Mouse (Mus musculus) neural tube, embryonic 12.5 days (tissue): ENCODE results near the gene Ube2q1. TPM values are rescaled to one million over a fixed set of nuclear protein-coding genes. Genes with fewer than 3 reads are reported as not detected.
"Not testable (repeated sequence)": the region's sequence is repeated elsewhere in the genome, so short reads cannot be mapped to it uniquely, and the experiment has no call there.

Experiments used
- ATAC-seq: fragments of 200-750 bp; cut with Nextera tagmentation; 2 replicates; pipeline ENCODE4 v1.8.0; 2017; ENCODE audit warnings: low read depth, mild to moderate bottlenecking, moderate TSS enrichment, moderate library complexity; ENCODE audit not compliant: low FRiP score
- H3K27ac ChIP-seq: fragments of 300-500 bp; sonication (generic); 2 replicates; pipeline ENCODE4 v1.5.1; 2016
- H3K27me3 ChIP-seq: fragments of 300-500 bp; sonication (generic); replicated peaks from 2 replicates; pipeline ENCODE4 v1.6.1; 2016; ENCODE audit warnings: mild to moderate bottlenecking
- H3K36me3 ChIP-seq: fragments of 300-500 bp; sonication (generic); 2 replicates; pipeline ENCODE4 v1.6.1; 2016; ENCODE audit warnings: mild to moderate bottlenecking
- H3K4me1 ChIP-seq: fragments of 300-500 bp; sonication (generic); 2 replicates; pipeline ENCODE4 v1.6.1; 2016
- H3K4me2 ChIP-seq: fragments of 300-500 bp; sonication (generic); replicated peaks from 2 replicates; pipeline ENCODE4 v1.6.1; 2016; ENCODE audit warnings: mild to moderate bottlenecking
- H3K4me3 ChIP-seq: fragments of 300-500 bp; sonication (generic); 2 replicates; pipeline ENCODE4 v1.5.1; 2016
- H3K9ac ChIP-seq: fragments of 300-500 bp; sonication (generic); 2 replicates; pipeline ENCODE4 v1.6.1; 2016; ENCODE audit warnings: mild to moderate bottlenecking
- H3K9me3 ChIP-seq: fragments of 300-500 bp; sonication (generic); 2 replicates; pipeline ENCODE4 v1.6.1; 2016; ENCODE audit warnings: mild to moderate bottlenecking
- WGBS: fragments of 180-500 bp; shearing (Covaris S2); methylation state at CpG from one replicate; pipeline ENCODE4 v1.1.7; 2016; 5-methylcytosine and 5-hydroxymethylcytosine counted together
- polyA plus RNA-seq: library from polyadenylated mRNA; unstranded; fragments of >200 nt; fragmentation: Nextera tagmentation; extraction: Ambion mirVana; gene quantifications from 2 replicates; pipeline ENCODE4 v1.2.1, GENCODE M21; 2016

The Ube2q1 gene
- polyA plus RNA-seq, 1 experiment from 2014 or later = 21.2 TPM

- 82% methylated on average over 5 of the region's 5 CpGs for WGBS
- Histone ChIP-seq H3K36me3 (no peaks in the 10 kb centered on the region), H3K4me2 (no peak overlapping the region)
These were observed 22.3 kb downstream of the Ube2q1 start for GRCm38 (mm10) chr3:89795746-89796145.

GRCm38 (mm10) chr3:89796358-89796757, 22.9 kb downstream of the Ube2q1 start:
- Histone ChIP-seq H3K27me3 (no peaks in the 10 kb centered on the region), H3K4me3 (no peak overlapping the region), H3K27ac (no peak overlapping the region), H3K4me1 (peaks cover 5% of the 10 kb centered on the region), H3K9ac (no peak overlapping the region), H3K4me2 (no peak overlapping the region), H3K9me3 (no peaks in the 10 kb centered on the region), H3K36me3 (no peaks in the 10 kb centered on the region)
- WGBS = 68% methylated on average over 4 of the region's 4 CpGs
- no peak for ATAC-seq

More at GRCm38 (mm10) chr3:89795746-89796145, 22.3 kb downstream of the Ube2q1 start:
- Histone ChIP-seq H3K9ac (no peak overlapping the region), H3K4me3 (no peak overlapping the region), H3K27ac (no peak overlapping the region), H3K4me1 (peaks cover 5% of the 10 kb centered on the region), H3K9me3 (no peaks in the 10 kb centered on the region), H3K27me3 (no peaks in the 10 kb centered on the region)
- no peak for ATAC-seq

GRCm38 (mm10) chr3:89798518-89798917, 25.1 kb downstream of the Ube2q1 start:
- Histone ChIP-seq H3K9ac (no peak overlapping the region), H3K36me3 (no peaks in the 10 kb centered on the region), H3K9me3 (no peaks in the 10 kb centered on the region), H3K27ac (no peak overlapping the region), H3K4me1 (peaks cover 5% of the 10 kb centered on the region), H3K27me3 (no peaks in the 10 kb centered on the region), H3K4me2 (no peak overlapping the region), H3K4me3 (no peak overlapping the region)
- WGBS = 88% methylated on average over 3 of the region's 3 CpGs
- ATAC-seq = no peak

- H3K4me2 ChIP-seq = peak overlapping the region; percentile 44
- no peaks in the 10 kb centered on the region for H3K27me3 ChIP-seq
- no peak overlapping the region for H3K4me3 ChIP-seq
- WGBS = 6% methylated on average over 13 of the region's 13 CpGs
- H3K36me3 ChIP-seq = no peaks in the 10 kb centered on the region
- H3K4me1 ChIP-seq = peaks cover 5% of the 10 kb centered on the region
- H3K27ac ChIP-seq = no peak overlapping the region
- no peak for ATAC-seq
- H3K9me3 ChIP-seq = no peaks in the 10 kb centered on the region
- H3K9ac ChIP-seq = no peak overlapping the region
These were observed 26.1 kb downstream of the Ube2q1 start for GRCm38 (mm10) chr3:89799476-89799875.

- H3K36me3 ChIP-seq, H3K4me1 ChIP-seq, H3K9me3 ChIP-seq, H3K27ac ChIP-seq, H3K4me2 ChIP-seq, H3K27me3 ChIP-seq, ATAC-seq, H3K4me3 ChIP-seq, H3K9ac ChIP-seq: not testable (repeated sequence)
- WGBS = 42% methylated on average over 3 of the region's 3 CpGs
These were observed 26.7 kb downstream of the Ube2q1 start for GRCm38 (mm10) chr3:89800078-89800477.

- H3K4me1 ChIP-seq = peaks cover 5% of the 10 kb centered on the region
- no peak overlapping the region for H3K27ac ChIP-seq
- H3K27me3 ChIP-seq = no peaks in the 10 kb centered on the region
- no peaks in the 10 kb centered on the region for H3K36me3 ChIP-seq
- 71% methylated on average over 5 of the region's 5 CpGs for WGBS
- H3K9ac ChIP-seq = no peak overlapping the region
- H3K9me3 ChIP-seq = no peaks in the 10 kb centered on the region
- H3K4me2 ChIP-seq = no peak overlapping the region
- ATAC-seq = no peak
- H3K4me3 ChIP-seq = no peak overlapping the region
These were observed 27.5 kb downstream of the Ube2q1 start for GRCm38 (mm10) chr3:89800774-89801506.

GRCm38 (mm10) chr3:89801507-89801847, 28.1 kb downstream of the Ube2q1 start:
- no peak overlapping the region for H3K4me2 ChIP-seq
- H3K4me1 ChIP-seq = peaks cover 5% of the 10 kb centered on the region
- H3K27ac ChIP-seq = no peak overlapping the region
- no peak for ATAC-seq
- no peaks in the 10 kb centered on the region for H3K36me3 ChIP-seq
- H3K9me3 ChIP-seq = no peaks in the 10 kb centered on the region
- 37% methylated on average over 3 of the region's 3 CpGs for WGBS
- H3K4me3 ChIP-seq = no peak overlapping the region
- H3K9ac ChIP-seq = no peak overlapping the region
- H3K27me3 ChIP-seq = no peaks in the 10 kb centered on the region

- Histone ChIP-seq H3K9me3 (no peaks in the 10 kb centered on the region), H3K4me3 (no peak overlapping the region), H3K4me2 (no peak overlapping the region), H3K4me1 (peaks cover 5% of the 10 kb centered on the region), H3K36me3 (no peaks in the 10 kb centered on the region), H3K9ac (no peak overlapping the region), H3K27me3 (no peaks in the 10 kb centered on the region), H3K27ac (no peak overlapping the region)
- 78% methylated on average over 15 of the region's 15 CpGs for WGBS
- no peak for ATAC-seq
These were observed 29.5 kb downstream of the Ube2q1 start for GRCm38 (mm10) chr3:89802876-89803275.

- no peaks in the 10 kb centered on the region for H3K27me3 ChIP-seq
- no peak for ATAC-seq
- 67% methylated on average over 4 of the region's 4 CpGs for WGBS
- no peak overlapping the region for H3K9ac ChIP-seq
- H3K4me1 ChIP-seq = no peaks in the 10 kb centered on the region
- no peaks in the 10 kb centered on the region for H3K9me3 ChIP-seq
- no peak overlapping the region for H3K27ac ChIP-seq
- H3K4me2 ChIP-seq = no peak overlapping the region
- H3K4me3 ChIP-seq = no peak overlapping the region
- H3K36me3 ChIP-seq = no peaks in the 10 kb centered on the region
These were observed 31.8 kb downstream of the Ube2q1 start for GRCm38 (mm10) chr3:89805179-89805578.

- Histone ChIP-seq H3K27me3 (no peaks in the 10 kb centered on the region), H3K4me1 (no peaks in the 10 kb centered on the region)
These were observed 33.3 kb downstream of the Ube2q1 start for GRCm38 (mm10) chr3:89806751-89807150.

GRCm38 (mm10) chr3:89807171-89807570, 33.8 kb downstream of the Ube2q1 start:
- no peak overlapping the region for H3K27ac ChIP-seq
- 97% methylated on average over 3 of the region's 3 CpGs for WGBS
- no peaks in the 10 kb centered on the region for H3K27me3 ChIP-seq

More at GRCm38 (mm10) chr3:89806751-89807150, 33.3 kb downstream of the Ube2q1 start:
- Histone ChIP-seq H3K9me3 (no peaks in the 10 kb centered on the region), H3K4me2 (no peak overlapping the region), H3K4me3 (no peak overlapping the region), H3K36me3 (no peaks in the 10 kb centered on the region), H3K9ac (no peak overlapping the region), H3K27ac (no peak overlapping the region)
- ATAC-seq = no peak
- 89% methylated on average over 2 of the region's 2 CpGs for WGBS

GRCm38 (mm10) chr3:89807881-89808280, 34.5 kb downstream of the Ube2q1 start:
- Histone ChIP-seq H3K9ac (no peak overlapping the region), H3K4me3 (no peak overlapping the region), H3K27ac (no peak overlapping the region), H3K4me2 (no peak overlapping the region), H3K36me3 (no peaks in the 10 kb centered on the region), H3K4me1 (no peaks in the 10 kb centered on the region), H3K27me3 (no peaks in the 10 kb centered on the region), H3K9me3 (no peaks in the 10 kb centered on the region)
- WGBS = 86% methylated on average over 5 of the region's 5 CpGs
- ATAC-seq = no peak

More at GRCm38 (mm10) chr3:89807171-89807570, 33.8 kb downstream of the Ube2q1 start:
- Histone ChIP-seq H3K36me3 (no peaks in the 10 kb centered on the region), H3K4me2 (no peak overlapping the region), H3K9ac (no peak overlapping the region), H3K9me3 (no peaks in the 10 kb centered on the region), H3K4me3 (no peak overlapping the region), H3K4me1 (no peaks in the 10 kb centered on the region)
- no peak for ATAC-seq

- Histone ChIP-seq H3K9me3 (no peaks in the 10 kb centered on the region), H3K4me1 (no peaks in the 10 kb centered on the region), H3K27ac (no peak overlapping the region), H3K27me3 (no peaks in the 10 kb centered on the region), H3K9ac (no peak overlapping the region), H3K4me2 (no peak overlapping the region), H3K4me3 (no peak overlapping the region), H3K36me3 (no peaks in the 10 kb centered on the region)
- 59% methylated on average over 9 of the region's 9 CpGs for whole genome bisulfite sequencing
- ATAC-seq = no peak
These were observed 35.2 kb downstream of the Ube2q1 start for GRCm38 (mm10) chr3:89808638-89809037.
